Mouse (Mus musculus) heart, embryonic 10.5 days (tissue): ENCODE data around the gene Gfy. TPM values are rescaled to one million over a fixed set of nuclear protein-coding genes. Genes with fewer than 3 reads are reported as not detected.
A peak's percentile ranks its signal among the peaks of the same experiment; 100 is the strongest.
"Not testable (repeated sequence)": the region's sequence is repeated elsewhere in the genome, so short reads cannot be mapped to it uniquely, and the experiment has no call there.

Source experiments
- DNase-seq: peaks from one replicate; pipeline ENCODE4 v3.0.0-alpha.2; 2017; ENCODE audit warnings: low spot score
- H3K27ac ChIP-seq: fragments of 300-500 bp; sonication (generic); 2 replicates; pipeline ENCODE4 v1.5.1; 2016; ENCODE audit warnings: mild to moderate bottlenecking
- H3K27me3 ChIP-seq: fragments of 300-500 bp; sonication (generic); 2 replicates; pipeline ENCODE4 v1.6.1; 2016; ENCODE audit warnings: mild to moderate bottlenecking; ENCODE audit not compliant: poor library complexity, insufficient read depth, severe bottlenecking
- H3K36me3 ChIP-seq: fragments of 300-500 bp; sonication (generic); 2 replicates; pipeline ENCODE4 v1.6.1; 2016; ENCODE audit warnings: mild to moderate bottlenecking, moderate library complexity
- H3K4me1 ChIP-seq: fragments of 300-500 bp; sonication (generic); 2 replicates; pipeline ENCODE4 v1.6.1; 2016; ENCODE audit warnings: mild to moderate bottlenecking
- H3K4me3 ChIP-seq: fragments of 300-500 bp; sonication (generic); 2 replicates; pipeline ENCODE4 v1.5.1; 2016; ENCODE audit warnings: mild to moderate bottlenecking, moderate library complexity
- H3K9me3 ChIP-seq: fragments of 300-500 bp; sonication (generic); 2 replicates; pipeline ENCODE4 v1.6.1; 2016; ENCODE audit warnings: mild to moderate bottlenecking, moderate library complexity
- WGBS: fragments of 180-500 bp; shearing (Covaris S2); methylation state at CpG from one replicate; pipeline ENCODE4 v1.1.7; 2016; 5-methylcytosine and 5-hydroxymethylcytosine counted together
- polyA plus RNA-seq: library from polyadenylated mRNA; unstranded; fragments of >200 nt; fragmentation: Nextera tagmentation; extraction: Ambion mirVana; gene quantifications from 2 replicates; pipeline ENCODE4 v1.2.1, GENCODE M21; 2016

Gene Gfy
- polyA plus RNA-seq, 1 experiment from 2014 or later = not detected

DNA sequence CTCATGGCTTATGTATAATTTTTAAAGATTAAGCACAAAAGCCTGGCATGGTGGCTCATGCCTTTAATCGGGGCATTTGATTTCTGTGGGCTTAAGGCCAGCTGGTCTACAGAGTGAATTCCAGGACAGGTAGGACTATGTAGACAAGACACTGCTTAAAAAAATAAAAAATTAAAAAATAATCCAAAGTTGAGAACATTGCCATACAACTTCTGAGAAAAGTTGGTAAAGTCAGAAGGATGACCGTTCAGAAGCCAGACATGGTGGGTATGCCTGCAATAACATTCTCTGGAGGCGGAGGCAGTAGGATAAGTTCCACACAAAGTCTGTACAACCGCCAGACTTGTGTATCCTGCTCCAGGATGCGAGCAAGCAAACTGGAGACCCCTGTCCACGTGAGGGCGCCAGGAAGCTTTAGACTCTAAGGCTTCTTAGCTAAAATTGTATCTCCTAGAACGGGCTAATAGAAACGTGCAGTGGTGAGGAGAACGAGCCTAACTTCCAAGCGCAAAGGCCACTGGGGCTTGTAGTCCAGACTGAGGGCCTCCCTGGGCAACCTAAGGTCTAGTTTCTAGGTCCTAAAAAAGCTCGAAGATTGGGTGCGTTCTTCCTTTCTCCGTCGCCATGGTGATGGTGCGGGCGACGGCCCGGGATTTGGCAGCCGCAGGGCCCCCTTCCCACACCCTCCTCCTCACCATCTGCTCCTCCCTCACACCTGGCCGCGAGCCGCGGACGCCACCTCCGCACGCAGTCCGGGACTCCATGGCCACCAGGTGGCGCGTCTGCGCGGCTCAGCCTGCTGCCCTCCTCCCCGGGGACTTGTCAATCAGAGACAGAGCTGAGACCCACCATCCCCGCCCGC lies 17.5 kb downstream of the Gfy start:
- Histone ChIP-seq H3K27ac (peak overlapping the region; percentile 63; the same call in 1 of the 2 replicates), H3K27me3 (peaks cover 46% of the 10 kb centered on the region), H3K4me1 (peaks cover 23% of the 10 kb centered on the region), H3K4me3 (peak overlapping the region; percentile 59), H3K36me3 (peaks cover 35% of the 10 kb centered on the region), H3K9me3 (no peaks in the 10 kb centered on the region)
- WGBS = 5% methylated on average over 35 of the region's 35 CpGs
- DNase-seq = peak; percentile 94

DNA sequence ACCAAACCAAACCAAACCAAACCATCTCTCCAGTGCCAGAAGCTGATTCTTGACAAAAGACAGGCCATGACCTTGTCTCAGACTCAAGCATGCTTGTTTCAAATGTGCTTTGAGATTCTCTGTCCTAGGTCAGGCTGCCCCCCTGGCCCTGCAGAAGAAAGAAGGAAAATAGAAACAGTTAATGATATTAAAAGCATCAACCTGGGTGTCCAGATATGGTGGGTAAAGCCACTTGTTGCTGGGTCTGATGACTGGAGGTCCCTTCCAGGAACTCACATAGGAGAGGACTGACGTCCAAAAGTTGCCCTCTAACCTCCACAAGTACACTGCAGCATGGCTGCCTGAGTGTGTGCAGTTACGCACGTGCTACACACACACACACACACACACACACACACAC lies 18.5 kb downstream of the Gfy start:
- Histone ChIP-seq H3K27ac (no peak overlapping the region), H3K9me3 (no peaks in the 10 kb centered on the region), H3K4me3 (no peak overlapping the region), H3K36me3 (peaks cover 35% of the 10 kb centered on the region), H3K4me1 (peaks cover 23% of the 10 kb centered on the region), H3K27me3 (peaks cover 36% of the 10 kb centered on the region)
- DNase-seq = no peak
- WGBS = 87% methylated on average over 3 of the region's 3 CpGs

DNA sequence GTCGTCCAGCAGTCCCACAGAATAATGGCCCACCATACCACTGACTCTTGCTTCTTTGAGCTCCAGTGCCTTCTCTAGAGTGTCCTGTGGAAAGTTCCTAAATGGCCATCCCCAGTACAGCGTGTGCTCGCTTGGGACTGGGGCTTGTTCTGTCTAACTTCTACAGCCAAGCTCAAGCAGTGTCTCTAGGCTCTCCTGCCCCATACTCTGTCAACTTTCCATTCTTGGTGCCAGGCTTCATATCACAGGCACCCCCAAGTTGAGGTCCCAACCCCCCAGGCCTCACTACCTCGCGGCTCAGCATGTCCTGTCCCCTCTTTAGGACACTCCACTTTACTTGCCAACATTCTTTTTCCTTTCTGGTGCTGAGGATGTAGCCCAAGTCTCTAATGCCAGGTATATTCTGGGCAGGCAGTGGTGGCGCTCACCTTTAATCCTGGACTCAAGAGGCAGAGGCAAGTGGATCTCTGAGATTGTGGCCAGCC lies 19.0 kb downstream of the Gfy start:
- H3K4me1 ChIP-seq = peaks cover 23% of the 10 kb centered on the region
- no peak overlapping the region for H3K27ac ChIP-seq
- no peaks in the 10 kb centered on the region for H3K9me3 ChIP-seq
- WGBS = 90% methylated on average over 6 of the region's 6 CpGs
- no peak for DNase-seq
- peaks cover 35% of the 10 kb centered on the region for H3K36me3 ChIP-seq
- H3K4me3 ChIP-seq = no peak overlapping the region
- peaks cover 31% of the 10 kb centered on the region for H3K27me3 ChIP-seq

DNA sequence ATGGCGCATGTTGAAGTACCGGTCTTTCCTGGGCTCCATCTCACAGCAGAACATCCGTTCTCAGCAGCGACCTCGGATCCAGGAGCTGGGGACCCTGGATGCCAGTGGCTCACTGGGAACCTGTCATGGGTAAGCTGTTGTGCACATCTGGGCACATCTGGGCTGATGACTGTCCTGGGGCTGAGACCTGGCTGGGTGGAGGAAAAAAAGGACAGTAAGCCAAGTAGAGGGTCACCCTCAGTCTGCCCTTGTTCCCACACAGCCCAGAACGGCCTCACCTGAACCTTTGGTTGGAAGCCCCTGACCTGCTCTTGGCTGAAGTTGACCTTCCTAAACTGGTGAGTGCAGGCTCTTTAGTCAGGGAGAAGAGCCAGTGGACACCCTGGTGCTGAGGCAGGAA lies 20.4 kb downstream of the Gfy start:
- WGBS = 94% methylated on average over 6 of the region's 6 CpGs
- peaks cover 24% of the 10 kb centered on the region for H3K4me1 ChIP-seq
- peaks cover 17% of the 10 kb centered on the region for H3K27me3 ChIP-seq
- H3K4me3 ChIP-seq = no peak overlapping the region
- peaks cover 35% of the 10 kb centered on the region for H3K36me3 ChIP-seq
- no peak overlapping the region for H3K27ac ChIP-seq
- no peak for DNase-seq
- no peaks in the 10 kb centered on the region for H3K9me3 ChIP-seq

DNA sequence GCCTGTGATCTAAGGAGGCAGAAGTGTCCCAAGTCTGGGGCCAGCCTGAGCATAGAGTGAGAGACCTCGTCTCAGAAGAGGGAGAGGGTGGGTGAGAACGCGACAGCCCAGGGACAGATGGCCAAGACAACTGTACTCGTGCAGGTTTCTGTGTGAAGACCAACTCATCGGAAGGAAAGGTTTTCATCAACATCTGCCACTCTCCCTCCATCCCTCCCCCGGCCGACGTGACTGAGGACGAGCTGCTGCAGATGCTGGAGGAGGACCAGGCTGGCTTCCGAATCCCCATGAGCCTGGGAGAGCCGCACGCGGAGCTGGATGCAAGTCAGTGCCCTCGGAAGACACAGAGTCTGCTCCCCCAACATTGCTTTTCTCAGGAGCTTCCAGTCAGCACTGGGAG lies 21.9 kb downstream of the Gfy start:
- no peak for DNase-seq
- H3K27me3 ChIP-seq = peaks cover 2% of the 10 kb centered on the region
- no peak overlapping the region for H3K4me3 ChIP-seq
- 82% methylated on average over 14 of the region's 14 CpGs for WGBS
- no peak overlapping the region for H3K27ac ChIP-seq
- H3K36me3 ChIP-seq = peaks cover 35% of the 10 kb centered on the region
- no peaks in the 10 kb centered on the region for H3K9me3 ChIP-seq
- H3K4me1 ChIP-seq = peaks cover 19% of the 10 kb centered on the region

DNA sequence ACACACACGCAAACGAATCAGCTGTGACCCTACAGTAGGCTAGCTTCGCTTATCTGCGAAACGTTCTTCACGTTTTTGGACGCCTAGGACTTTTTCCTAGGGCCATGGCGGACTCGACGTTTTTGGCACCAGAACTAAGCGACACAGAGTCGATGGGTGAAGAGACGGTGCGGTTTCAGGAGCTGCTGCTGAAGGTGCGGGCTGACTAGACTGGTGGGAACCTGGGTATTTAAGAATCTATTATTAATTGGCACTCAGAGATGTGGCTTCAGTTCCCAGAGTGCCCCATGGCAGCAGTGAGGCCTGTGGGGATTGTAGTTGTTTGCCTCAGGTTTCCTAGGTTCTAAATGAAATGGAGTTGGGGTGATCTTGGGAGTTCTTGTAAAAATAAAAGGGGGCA lies 23.2 kb downstream of the Gfy start:
- Histone ChIP-seq H3K27me3 (no peaks in the 10 kb centered on the region), H3K36me3 (peaks cover 35% of the 10 kb centered on the region), H3K27ac (no peak overlapping the region), H3K9me3 (no peaks in the 10 kb centered on the region), H3K4me1 (peaks cover 13% of the 10 kb centered on the region), H3K4me3 (no peak overlapping the region)
- WGBS = 93% methylated on average over 15 of the region's 15 CpGs
- DNase-seq = no peak

DNA sequence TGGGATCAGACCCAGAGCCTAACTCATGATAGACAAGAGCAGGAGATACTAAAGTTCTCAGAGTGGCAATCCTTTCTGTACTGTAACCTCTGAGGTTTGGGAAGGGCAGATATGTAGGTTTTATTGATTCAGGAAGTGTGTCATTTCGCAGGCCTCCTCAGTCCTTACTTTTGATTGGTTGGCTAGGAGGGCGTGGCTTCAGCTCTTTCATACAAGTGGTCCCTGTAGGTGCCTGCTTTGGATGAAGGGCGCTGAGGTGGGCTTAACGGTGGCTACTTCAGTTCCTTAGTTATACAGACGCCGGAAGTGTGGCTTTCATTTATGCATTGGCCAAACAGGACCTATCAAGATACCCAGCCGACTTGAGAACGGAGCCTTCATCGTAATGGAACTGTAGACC lies 23.8 kb downstream of the Gfy start:
- no peaks in the 10 kb centered on the region for H3K9me3 ChIP-seq
- peaks cover 29% of the 10 kb centered on the region for H3K36me3 ChIP-seq
- no peak overlapping the region for H3K27ac ChIP-seq

DNA sequence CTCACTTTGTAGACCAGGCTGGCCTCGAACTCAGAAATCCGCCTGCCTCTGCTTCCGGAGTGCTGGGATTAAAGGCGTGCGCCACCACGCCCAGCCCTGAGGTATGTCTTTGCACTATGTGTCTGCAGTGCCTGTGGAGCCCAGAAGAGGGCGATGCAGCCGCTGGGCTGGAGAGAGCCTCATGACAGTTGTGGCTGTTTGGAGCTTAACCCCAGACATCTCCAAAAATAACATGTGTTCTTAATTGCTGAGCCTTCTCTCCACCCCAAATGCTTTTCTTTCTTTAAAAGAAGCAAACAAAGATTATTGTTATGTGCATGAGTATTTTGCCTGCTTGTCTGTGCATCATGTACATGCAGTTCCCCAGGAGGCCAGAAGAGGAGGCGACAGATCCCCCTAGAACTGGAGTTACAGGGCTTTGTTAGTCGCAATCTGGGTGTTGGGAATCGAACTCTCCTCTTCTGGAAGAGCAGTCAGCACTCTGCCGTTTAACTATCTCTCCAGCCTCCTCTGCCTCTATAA lies 24.3 kb downstream of the Gfy start:
- no peak for DNase-seq
- H3K4me3 ChIP-seq = peak overlapping the region; percentile 77
- peak overlapping the region; percentile 96 for H3K27ac ChIP-seq
- 74% methylated on average over 12 of the region's 12 CpGs for WGBS
- peaks cover 27% of the 10 kb centered on the region for H3K36me3 ChIP-seq
- H3K9me3 ChIP-seq = no peaks in the 10 kb centered on the region
- H3K4me1 ChIP-seq = peaks cover 16% of the 10 kb centered on the region
- H3K27me3 ChIP-seq = no peaks in the 10 kb centered on the region

More for the DNA sequence above, 23.8 kb downstream of the Gfy start:
- no peak for DNase-seq
- no peaks in the 10 kb centered on the region for H3K27me3 ChIP-seq
- no peak overlapping the region for H3K4me3 ChIP-seq
- peaks cover 14% of the 10 kb centered on the region for H3K4me1 ChIP-seq
- WGBS = 82% methylated on average over 9 of the region's 9 CpGs

DNA sequence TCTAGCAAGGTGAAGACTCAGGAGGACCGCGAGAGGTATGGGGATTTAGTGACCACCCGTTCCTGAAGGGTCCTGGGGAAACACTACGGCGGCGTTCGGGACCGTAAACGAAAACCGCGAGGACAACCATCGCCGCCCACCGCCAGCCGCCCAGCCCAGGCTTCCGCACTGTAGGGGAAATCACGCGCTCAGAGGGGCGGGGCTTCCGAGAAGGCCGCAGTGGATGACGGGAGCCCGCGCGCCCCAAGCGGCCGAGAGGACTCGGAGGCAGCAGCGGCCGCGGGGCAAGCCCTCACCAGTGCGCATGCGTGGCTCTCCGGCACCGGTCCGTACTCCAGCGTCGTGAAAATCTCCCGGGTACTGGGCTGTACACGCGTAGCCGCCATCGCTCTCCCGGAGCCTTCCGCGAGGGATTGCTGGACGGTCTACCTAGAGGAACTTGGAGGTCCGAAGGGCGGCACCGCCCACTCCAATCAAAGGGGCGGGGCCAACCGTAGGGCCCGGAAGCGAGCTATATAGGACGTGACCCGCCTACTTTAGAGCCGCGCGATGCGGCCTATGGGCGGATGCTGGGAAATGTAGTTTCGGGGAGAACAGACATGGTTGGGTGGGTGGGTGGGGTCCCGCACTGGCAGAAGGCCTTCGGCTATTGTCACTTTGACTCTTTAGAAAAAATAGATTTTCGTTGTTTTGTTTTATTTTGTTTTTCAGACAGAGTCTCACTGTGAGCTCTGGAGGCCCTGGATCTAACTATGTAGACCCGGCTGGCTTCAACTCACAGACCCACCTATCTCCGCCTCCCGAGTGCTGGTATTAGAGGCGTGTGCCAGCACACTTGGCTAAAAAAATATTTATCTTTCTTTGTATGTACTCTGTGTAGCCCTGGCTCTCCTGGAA lies 25.0 kb downstream of the Gfy start, which contains the start of the genes Pih1d1 and Aldh16a1:
Gene Pih1d1 (plus strand): TSS at position 208 of the 897 bp plus-strand sequence.
Gene Aldh16a1 (minus strand): TSS at position 489 of the 897 bp plus-strand sequence.
- H3K27me3 ChIP-seq = no peaks in the 10 kb centered on the region
- peak within 1 kb of the TSS; percentile 77 for H3K4me3 ChIP-seq
- peaks cover 21% of the 10 kb centered on the region for H3K4me1 ChIP-seq
- whole genome bisulfite sequencing = 4% methylated on average over 69 of the region's 69 CpGs
- peaks cover 20% of the 10 kb centered on the region for H3K36me3 ChIP-seq
- H3K9me3 ChIP-seq = no peaks in the 10 kb centered on the region
- peak within 1 kb of the TSS; percentile 96 for H3K27ac ChIP-seq
- peak; percentile 98 for DNase-seq

DNA sequence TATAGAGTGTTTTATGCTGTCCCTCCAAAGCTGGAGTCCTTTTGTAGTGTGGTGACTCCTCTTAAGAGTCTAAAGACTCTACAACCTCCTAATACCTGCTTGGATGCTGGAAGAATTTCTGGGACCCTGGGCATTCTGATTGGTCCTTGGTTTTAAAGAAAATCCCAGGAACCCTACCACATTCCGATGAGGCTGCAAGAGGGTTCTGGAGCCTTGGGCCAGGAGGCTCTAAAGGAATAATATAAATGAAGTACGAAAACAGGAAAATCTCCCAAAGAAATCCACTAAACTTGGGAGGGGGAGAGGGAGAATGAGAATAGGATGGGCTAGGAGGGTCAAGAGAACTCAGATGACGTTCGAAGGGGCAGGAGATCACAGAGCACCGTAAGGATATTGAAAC lies 25.8 kb downstream of the Gfy start:
- peak overlapping the region; percentile 77 for H3K4me3 ChIP-seq
- no peaks in the 10 kb centered on the region for H3K27me3 ChIP-seq
- DNase-seq = no peak
- 6% methylated on average over 5 of the region's 5 CpGs for WGBS
- no peaks in the 10 kb centered on the region for H3K9me3 ChIP-seq
- H3K27ac ChIP-seq = peak overlapping the region; percentile 96
- H3K36me3 ChIP-seq = peaks cover 14% of the 10 kb centered on the region
- H3K4me1 ChIP-seq = peaks cover 24% of the 10 kb centered on the region

DNA sequence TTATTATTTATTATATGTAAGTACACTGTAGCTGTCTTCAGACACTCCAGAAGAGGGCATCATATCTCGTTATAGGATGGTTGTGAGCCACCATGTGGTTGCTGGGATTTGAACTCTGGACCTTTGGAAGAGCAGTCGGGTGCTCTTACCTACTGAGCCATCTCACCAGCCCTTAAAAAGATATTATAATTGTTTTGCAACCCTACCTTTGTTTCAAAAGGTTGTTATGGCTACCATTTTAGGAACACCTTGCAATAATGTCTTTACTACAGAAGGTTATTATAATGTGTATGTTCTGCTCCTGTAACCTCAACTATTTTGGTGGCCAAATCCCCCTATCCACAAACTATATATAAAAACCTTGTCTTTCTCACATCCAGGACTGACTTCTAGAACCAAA lies 26.3 kb downstream of the Gfy start:
- DNase-seq, H3K27me3 ChIP-seq, H3K9me3 ChIP-seq: not testable (repeated sequence)
- WGBS = 87% methylated on average over 2 of the region's 2 CpGs
- H3K27ac ChIP-seq = peak overlapping the region; percentile 96; the same call in 1 of the 2 replicates
- H3K4me3 ChIP-seq = peak overlapping the region; percentile 77; the same call in 1 of the 2 replicates
- peaks cover 13% of the 10 kb centered on the region for H3K36me3 ChIP-seq
- H3K4me1 ChIP-seq = peaks cover 30% of the 10 kb centered on the region

DNA sequence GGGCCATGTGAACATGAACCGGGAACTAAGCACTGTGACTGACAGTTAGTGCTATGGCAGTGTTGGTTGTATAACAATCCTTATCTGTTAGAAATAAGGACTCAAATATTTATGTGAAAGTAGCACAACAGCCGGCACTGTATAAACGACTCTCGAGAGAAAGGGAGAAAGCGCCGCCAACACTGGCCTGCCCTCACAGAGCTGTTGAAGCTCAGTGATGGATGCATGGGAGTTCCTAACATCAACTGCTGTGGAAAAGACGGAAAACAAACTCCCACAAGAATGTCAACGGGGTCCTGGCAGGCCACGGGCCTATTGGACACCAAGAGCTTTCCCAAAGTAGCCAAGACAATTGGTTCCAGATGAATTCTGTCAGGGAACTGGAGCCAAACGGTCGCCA lies 28.1 kb downstream of the Gfy start:
- no peak overlapping the region for H3K27ac ChIP-seq
- no peaks in the 10 kb centered on the region for H3K27me3 ChIP-seq
- no peak for DNase-seq
- WGBS = 68% methylated on average over 11 of the region's 11 CpGs
- H3K4me3 ChIP-seq = no peak overlapping the region
- no peaks in the 10 kb centered on the region for H3K9me3 ChIP-seq
- H3K36me3 ChIP-seq = peaks cover 19% of the 10 kb centered on the region
- H3K4me1 ChIP-seq = peaks cover 33% of the 10 kb centered on the region
